In genomic region chr17:87072766-87073440, GRCm38 (mm10) we compare ENCODE assay signal across 28 mouse cellular contexts.
"Had no signal": no experiment of that assay in that cellular context is flagged by ENCODE, and none has a peak within 500 bp of the region (broad histone marks: within the 10 kb centered on the region; RNA-seq: fewer than 3 reads in every experiment).

No protein-coding gene starts in this region.

- H3K27me3 ChIP-seq: heart, embryonic 13.5 days; heart, embryonic 15.5 days; hindbrain, embryonic 12.5 days; limb, embryonic 12.5 days; liver, embryonic 13.5 days; liver, embryonic 15.5 days had no signal

- H3K36me3 ChIP-seq: heart, embryonic 13.5 days; heart, embryonic 15.5 days; hindbrain, embryonic 10.5 days; hindbrain, embryonic 12.5 days; limb, embryonic 10.5 days; limb, embryonic 12.5 days; liver, embryonic 13.5 days; liver, embryonic 15.5 days had no signal

- ATAC-seq: hindbrain, embryonic 16.5 days; inflammation-experienced regulatory T-cells, adult 6 months; intestine, embryonic 16.5 days; liver, postnatal 0 days had no signal

- DNase-seq: gastrocnemius, adult 2 months; gastrocnemius, postnatal 10 days; gastrocnemius, postnatal 25 days; heart, postnatal 14 days; heart, postnatal 36 days; kidney, adult 18-20 months; kidney, adult 8-10 months; kidney, postnatal 10 days; kidney, postnatal 25 days; kidney, postnatal 4 days; liver; liver, embryonic 13.5 days; liver, postnatal 0 days had no signal

- H3K4me2 ChIP-seq: heart, embryonic 11.5 days; heart, embryonic 13.5 days; heart, embryonic 15.5 days; hindbrain, embryonic 12.5 days; hindbrain, embryonic 14.5 days; limb, embryonic 12.5 days; liver, embryonic 11.5 days; liver, embryonic 13.5 days; liver, embryonic 15.5 days had no signal

- H3K9me3 ChIP-seq: hindbrain, embryonic 10.5 days; hindbrain, embryonic 12.5 days; limb, embryonic 10.5 days; limb, embryonic 12.5 days; liver, embryonic 13.5 days; liver, embryonic 15.5 days had no signal

- H3K9ac ChIP-seq: heart, embryonic 13.5 days; heart, embryonic 15.5 days; hindbrain, embryonic 12.5 days; hindbrain, embryonic 14.5 days; limb, embryonic 12.5 days; liver, embryonic 13.5 days; liver, embryonic 15.5 days; liver, postnatal 0 days had no signal

- H3K4me3 ChIP-seq: gastrocnemius, adult 2 months; heart, embryonic 13.5 days; heart, embryonic 15.5 days; hindbrain, embryonic 10.5 days; hindbrain, embryonic 12.5 days; layer of hippocampus, adult 2 months; left cerebral cortex, adult 2 months; limb, embryonic 10.5 days; limb, embryonic 12.5 days; liver, embryonic 13.5 days; liver, embryonic 15.5 days had no signal

- H3K4me1 ChIP-seq: heart, embryonic 13.5 days; heart, embryonic 15.5 days; hindbrain, embryonic 10.5 days; hindbrain, embryonic 12.5 days; limb, embryonic 12.5 days; liver, embryonic 13.5 days; liver, embryonic 15.5 days had no signal

- H3K27ac ChIP-seq: gastrocnemius, adult 2 months; heart, embryonic 13.5 days; heart, embryonic 15.5 days; hindbrain, embryonic 10.5 days; hindbrain, embryonic 12.5 days; hindbrain, embryonic 14.5 days; layer of hippocampus, adult 2 months; left cerebral cortex, adult 2 months; limb, embryonic 10.5 days; limb, embryonic 12.5 days; liver, embryonic 13.5 days; liver, embryonic 15.5 days had no signal
